Mouse (Mus musculus) kidney, postnatal 25 days (tissue): Measurements from ENCODE around the gene Tex21.
"Not testable (repeated sequence)": the region's sequence is repeated elsewhere in the genome, so short reads cannot be mapped to it uniquely, and the experiment has no call there.

Experiments used
- DNase-seq, 2 experiments: peaks; one replicate each; pipeline ENCODE4 v3.0.0; 2021; ENCODE audit warnings: mixed read lengths in 2 of 2

Tex21 gene

DNA sequence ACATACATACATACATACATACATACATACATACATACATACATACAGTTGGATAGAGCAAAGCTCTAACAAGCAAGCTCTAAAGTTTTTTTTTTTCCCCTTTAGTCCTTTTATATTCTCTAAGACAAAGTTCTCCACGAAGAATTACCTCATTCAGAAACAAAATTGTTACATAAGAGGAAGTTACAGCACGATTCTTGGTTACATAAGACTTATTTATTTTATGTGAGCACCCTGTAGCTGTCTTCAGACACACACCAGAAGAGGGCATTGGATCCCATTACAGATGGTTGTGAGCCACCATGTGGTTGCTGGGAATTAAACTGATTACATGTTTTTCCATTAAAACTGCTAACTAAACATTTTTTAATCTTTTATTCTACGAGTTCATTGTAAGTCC is 52.0 kb downstream of the Tex21 start:
- no peak for DNase-seq

DNA sequence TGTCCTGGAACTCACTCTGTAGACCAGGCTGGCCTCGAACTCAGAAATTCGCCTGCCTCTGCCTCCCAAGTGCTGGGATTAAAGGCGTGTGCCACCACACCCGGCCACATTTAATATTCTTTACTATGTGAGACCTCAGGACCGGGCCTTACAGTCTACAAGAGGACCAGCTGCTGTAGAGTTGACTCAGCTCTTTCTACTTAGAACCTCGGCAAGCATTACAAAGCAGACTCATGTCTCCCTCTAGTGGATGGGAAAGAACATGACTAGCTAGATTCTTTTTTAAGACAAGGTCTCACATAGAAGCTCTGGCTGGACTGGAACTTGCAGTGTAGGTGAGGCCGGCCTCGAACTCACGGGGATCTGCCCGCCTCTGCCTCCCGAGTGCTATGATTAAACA is 55.6 kb downstream of the Tex21 start:
- peak; percentile 24 to 46 for DNase-seq

DNA sequence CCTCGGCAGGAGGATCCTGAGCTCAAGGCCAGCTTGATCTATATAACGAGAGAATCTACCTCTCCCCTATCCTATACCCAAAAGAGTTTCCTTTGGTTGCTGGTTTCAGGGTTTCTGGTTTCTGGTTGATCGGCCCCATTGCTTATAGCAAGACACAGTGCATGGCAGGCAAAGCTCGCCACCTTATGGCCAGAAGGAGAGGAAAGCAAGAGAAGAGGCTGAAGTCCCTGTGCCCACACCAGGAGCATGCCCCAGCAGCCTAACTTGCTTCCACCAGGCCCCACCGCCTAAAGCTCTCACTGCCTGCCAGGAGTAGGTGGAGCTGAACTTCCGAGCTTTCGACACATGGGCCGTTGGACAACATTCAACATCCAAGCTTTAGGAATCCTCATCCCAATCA is 58.7 kb downstream of the Tex21 start:
- DNase-seq, result peak; percentile 50 to 55

DNA sequence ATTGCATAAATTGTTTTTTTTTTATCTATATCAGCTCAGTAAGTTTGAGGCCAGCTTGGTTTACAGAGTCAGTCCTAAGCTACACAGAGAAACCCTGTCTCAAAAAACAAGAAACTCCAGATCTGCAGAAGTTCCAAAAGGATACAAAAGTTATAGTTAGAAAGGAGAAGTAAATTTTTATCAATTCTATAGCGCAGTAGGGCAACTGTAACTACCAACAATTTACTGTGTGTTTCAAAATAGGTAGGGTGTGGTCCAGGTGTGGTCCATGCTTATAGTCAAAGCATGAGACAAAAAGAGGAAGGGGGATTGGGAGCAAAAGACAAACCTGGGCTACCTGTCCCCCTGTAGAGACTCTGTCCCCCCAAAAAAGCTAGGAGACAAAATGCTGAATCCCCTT is 60.1 kb downstream of the Tex21 start:
- no peak for DNase-seq

- DNase-seq, result no peak
These were observed 61.3 kb downstream of the Tex21 start for GRCm38 (mm10) chr12:76185167-76185816.

- no peak for DNase-seq
These were observed 62.3 kb downstream of the Tex21 start for GRCm38 (mm10) chr12:76184271-76184670.

DNA sequence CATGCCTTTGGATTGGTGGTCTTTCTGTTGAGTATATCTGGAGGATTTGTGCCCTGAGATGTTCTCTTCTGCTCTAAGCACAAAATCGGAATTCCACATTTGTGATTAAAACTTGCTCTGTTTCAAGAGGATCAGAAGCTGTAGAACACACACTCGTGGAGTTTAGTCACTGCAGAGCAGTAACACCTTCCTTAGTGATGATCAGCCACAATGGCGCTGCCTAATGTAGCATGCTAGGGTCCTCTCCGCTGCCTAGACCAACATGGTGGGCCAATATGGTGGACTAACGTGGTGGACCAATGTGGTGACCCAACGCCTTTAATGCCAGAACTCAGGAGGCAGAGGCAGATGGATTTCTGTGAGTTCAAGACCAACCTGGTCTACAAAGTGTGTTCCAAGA is 63.7 kb downstream of the Tex21 start:
- DNase-seq, result no peak

GRCm38 (mm10) chr12:76181471-76181870 is 65.1 kb downstream of the Tex21 start:
- no peak for DNase-seq

GRCm38 (mm10) chr12:76180442-76180841 is 66.1 kb downstream of the Tex21 start:
- peak in 1 of 2 experiments; percentile 18 for DNase-seq

- DNase-seq, result no peak
These were observed 67.0 kb downstream of the Tex21 start for GRCm38 (mm10) chr12:76179527-76179926.

- DNase-seq, result peak; percentile 58 to 74
These were observed 67.5 kb downstream of the Tex21 start for GRCm38 (mm10) chr12:76179051-76179450.

- DNase-seq, result peak; percentile 74 to 81
These were observed 68.6 kb downstream of the Tex21 start for GRCm38 (mm10) chr12:76177864-76178518.

GRCm38 (mm10) chr12:76177000-76177863 is 69.3 kb downstream of the Tex21 start, which contains the start of gene Esr2:
Esr2 (minus strand) TSS chr12:76177259.
- peak in 1 of 2 experiments; percentile 12 for DNase-seq

GRCm38 (mm10) chr12:76165641-76166040 is 80.9 kb downstream of the Tex21 start:
- DNase-seq, result no peak

DNA sequence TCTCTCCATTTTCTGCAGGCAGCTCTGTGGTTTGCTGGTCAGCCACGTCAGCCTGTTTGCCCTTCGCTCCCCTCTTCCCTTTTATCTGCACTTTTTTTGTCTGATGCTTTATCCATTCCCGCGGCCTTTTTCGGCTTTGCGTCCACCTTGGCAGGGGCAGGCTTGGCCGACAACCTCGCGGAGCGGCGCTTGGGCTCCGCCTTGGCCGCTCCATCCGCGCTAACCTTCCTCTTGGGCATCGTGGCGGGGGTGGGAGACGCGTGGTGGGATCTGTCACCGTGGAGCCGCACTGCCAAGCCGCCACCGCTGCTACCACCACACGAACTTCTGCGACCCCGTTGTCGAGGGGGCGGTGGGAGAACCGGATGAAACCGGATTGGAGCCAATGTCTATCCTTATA is 94.2 kb downstream of the Tex21 start:
- not testable (repeated sequence) for DNase-seq
